Mouse (Mus musculus) lung, adult 2 months (tissue): ENCODE results near the gene Rhoa. TPM values are rescaled to one million over a fixed set of nuclear protein-coding genes. Genes with fewer than 3 reads are reported as not detected.

Experiments
- DNase-seq: peaks from one replicate; pipeline ENCODE4 v3.0.0; 2022
- H3K4me1 ChIP-seq: fragments of 200-500 bp; 2 replicates; pipeline ENCODE4 v1.6.1; 2011; ENCODE audit warnings: low read length; ENCODE audit not compliant: control insufficient read depth, insufficient read depth
- H3K4me3 ChIP-seq: fragments of 200-500 bp; replicated peaks from 2 replicates; pipeline ENCODE3; 2011; ENCODE audit warnings: low read depth, mild to moderate bottlenecking, control low read depth, low read length; ENCODE audit errors: extremely low read depth
- CTCF ChIP-seq: fragments of 200-500 bp; IDR thresholded peaks from 2 replicates; pipeline ENCODE4 v1.5.1; 2011; ENCODE audit warnings: mild to moderate bottlenecking, low read length, control low read depth; ENCODE audit not compliant: insufficient read depth
- POLR2A ChIP-seq: fragments of 200-500 bp; IDR thresholded peaks from 2 replicates; pipeline ENCODE4 v1.6.1; 2011; ENCODE audit warnings: low read depth, mild to moderate bottlenecking, control low read depth, low read length, borderline replicate concordance; ENCODE audit errors: extremely low read depth
- WGBS: fragments of 180-500 bp; shearing (Covaris S2); methylation state at CpG from one replicate; pipeline ENCODE4 v1.1.7; 2018; 5-methylcytosine and 5-hydroxymethylcytosine counted together
- polyA plus RNA-seq: library from polyadenylated mRNA; depleted of rRNA; stranded (reverse); fragments of >200 nt; gene quantifications from 2 replicates; pipeline ENCODE4 v1.2.3, GENCODE M21; 2012; rRNA removed

Gene Rhoa
- polyA plus RNA-seq, 1 experiment = 313 TPM

DNA sequence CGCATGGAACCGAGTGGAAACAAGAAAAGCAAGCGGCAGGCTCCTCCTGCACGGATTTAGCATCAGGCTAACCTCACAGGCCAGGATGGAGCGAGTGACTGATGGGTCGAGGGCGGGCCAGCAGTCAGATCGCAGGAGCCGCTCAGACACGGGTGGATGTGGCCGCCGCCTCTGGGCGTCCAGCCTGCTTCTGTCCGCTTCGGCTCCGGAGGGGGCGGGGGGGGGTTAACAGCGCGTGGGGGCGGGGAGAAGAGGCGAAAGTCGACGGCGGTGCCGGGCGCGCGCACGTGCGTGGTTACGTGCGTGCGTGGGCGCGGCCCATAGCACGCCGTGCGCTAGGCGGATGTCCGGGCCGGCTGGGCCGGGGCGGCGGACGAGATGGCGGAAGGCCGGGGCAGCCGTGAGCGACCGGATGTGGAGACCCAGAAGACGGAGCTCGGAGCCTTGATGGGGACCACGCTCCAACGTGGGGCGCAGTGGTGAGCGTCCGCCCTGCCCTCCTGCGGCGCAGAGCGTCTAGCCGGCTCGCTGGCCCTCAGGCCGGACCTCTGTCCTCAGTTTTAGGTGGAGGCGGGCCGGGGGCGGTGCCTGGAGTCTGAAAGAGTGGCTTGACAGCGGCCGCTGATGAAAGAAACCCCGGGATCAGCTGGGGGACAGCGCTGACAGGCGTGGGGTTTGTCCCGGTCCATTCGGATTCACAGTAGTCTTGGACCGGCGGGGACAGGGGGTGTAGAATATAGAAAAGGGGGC, 41.8 kb downstream of the Rhoa start, which contains the start of gene Usp4:
Gene Usp4 (plus strand): TSS at position 314 of the 750 bp plus-strand sequence.
- DNase-seq = peak; percentile 87
- under 1% methylated on average over 69 of the region's 75 CpGs for WGBS
- H3K4me3 ChIP-seq = peak within 1 kb of the TSS; percentile 94
- TF ChIP-seq CTCF (no peak), POLR2A (peak; percentile 70)
- H3K4me1 ChIP-seq = peaks cover 6% of the 10 kb centered on the region

DNA sequence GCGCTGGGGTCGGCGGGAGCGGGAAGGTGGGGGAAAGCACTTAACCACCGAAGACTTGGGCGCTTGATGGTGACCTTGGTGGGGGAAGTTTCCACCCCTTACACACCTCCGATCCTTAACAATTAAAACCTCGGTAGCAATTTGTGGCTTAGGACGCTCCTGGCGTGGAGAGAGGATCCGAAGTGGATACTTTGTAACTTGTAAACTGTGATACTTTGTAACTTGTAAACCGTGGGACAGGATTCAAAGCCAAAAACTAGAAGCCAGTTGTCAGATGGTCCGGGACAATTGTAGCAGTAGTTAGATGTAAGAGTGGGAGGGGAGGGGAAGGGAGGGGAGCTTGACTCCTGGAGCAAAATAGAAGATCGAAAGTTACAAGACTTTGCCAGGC, 42.4 kb downstream of the Rhoa start:
- Histone ChIP-seq H3K4me3 (peak overlapping the region; percentile 94), H3K4me1 (peaks cover 6% of the 10 kb centered on the region)
- TF ChIP-seq CTCF (no peak), POLR2A (no peak)
- 1% methylated on average over 14 of the region's 14 CpGs for WGBS
- no peak for DNase-seq

DNA sequence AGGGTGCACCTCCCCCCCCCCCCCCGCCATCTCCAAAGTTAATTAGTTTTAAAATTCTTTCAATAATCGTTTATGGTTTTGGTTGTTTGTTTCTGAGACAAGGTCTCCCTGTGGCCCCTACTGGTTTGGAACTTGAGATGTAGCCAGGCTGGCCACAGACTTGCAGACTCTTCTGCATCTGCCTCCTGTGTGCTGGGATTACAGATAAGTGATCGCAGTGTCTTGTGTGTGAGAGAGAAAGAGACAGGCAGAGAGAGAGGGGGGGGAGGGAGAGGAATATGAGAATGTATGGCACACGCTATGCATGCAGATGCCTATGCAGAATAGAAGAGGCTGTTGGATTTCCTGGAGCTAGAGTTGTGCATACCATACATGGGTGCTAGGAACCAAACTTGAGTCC, 43.8 kb downstream of the Rhoa start:
- TF ChIP-seq POLR2A = no peak
- TF ChIP-seq CTCF = no peak
- no peak overlapping the region for H3K4me3 ChIP-seq
- DNase-seq = no peak
- H3K4me1 ChIP-seq = peaks cover 6% of the 10 kb centered on the region
- 95% methylated on average over 4 of the region's 4 CpGs for WGBS

DNA sequence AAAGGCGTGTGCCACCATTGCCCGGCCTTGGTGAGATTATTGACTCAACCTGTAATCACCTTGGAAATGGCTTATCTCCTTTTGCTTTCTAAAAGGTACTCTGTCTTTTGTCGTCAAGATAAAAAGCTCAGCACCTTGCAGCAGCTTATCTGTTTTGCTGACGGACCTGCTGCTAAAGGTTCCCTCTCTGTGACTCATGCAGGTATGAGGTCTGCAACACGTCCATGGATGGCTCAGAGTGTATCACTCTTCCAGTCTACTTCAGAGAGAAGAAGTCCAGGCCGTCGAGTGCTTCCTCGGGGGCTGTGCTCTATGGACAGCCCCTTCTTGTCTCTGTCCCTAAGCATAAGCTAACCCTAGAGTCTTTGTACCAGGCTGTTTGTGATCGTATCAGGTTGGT, 72.3 kb downstream of the Rhoa start:
- 74% methylated on average over 9 of the region's 9 CpGs for WGBS
- no peak for DNase-seq
- Histone ChIP-seq H3K4me3 (no peak overlapping the region), H3K4me1 (no peaks in the 10 kb centered on the region)
- no peak for TF ChIP-seq POLR2A
- no peak for TF ChIP-seq CTCF

DNA sequence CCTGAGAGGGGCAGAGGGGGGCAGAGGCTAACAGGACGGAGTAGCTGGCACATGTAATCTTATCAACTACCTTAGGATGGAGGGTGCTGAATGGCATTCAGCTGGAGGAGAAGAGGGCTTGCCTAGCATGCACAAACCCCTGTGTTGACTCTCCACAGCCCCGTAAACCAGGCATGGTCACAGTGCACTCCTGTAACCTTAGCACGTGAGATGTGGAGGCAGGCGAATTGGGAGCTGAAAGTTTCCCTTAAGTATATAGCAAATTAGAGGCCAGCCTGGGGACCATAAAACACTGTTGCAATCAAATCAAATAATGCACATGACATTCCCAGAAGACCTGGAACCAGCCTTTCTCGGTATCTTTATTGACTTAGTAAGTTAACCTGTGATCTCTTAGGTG, 72.8 kb downstream of the Rhoa start:
- TF ChIP-seq POLR2A (no peak), CTCF (no peak)
- DNase-seq = no peak
- Histone ChIP-seq H3K4me1 (no peaks in the 10 kb centered on the region), H3K4me3 (no peak overlapping the region)
- WGBS = 76% methylated on average over 5 of the region's 5 CpGs

DNA sequence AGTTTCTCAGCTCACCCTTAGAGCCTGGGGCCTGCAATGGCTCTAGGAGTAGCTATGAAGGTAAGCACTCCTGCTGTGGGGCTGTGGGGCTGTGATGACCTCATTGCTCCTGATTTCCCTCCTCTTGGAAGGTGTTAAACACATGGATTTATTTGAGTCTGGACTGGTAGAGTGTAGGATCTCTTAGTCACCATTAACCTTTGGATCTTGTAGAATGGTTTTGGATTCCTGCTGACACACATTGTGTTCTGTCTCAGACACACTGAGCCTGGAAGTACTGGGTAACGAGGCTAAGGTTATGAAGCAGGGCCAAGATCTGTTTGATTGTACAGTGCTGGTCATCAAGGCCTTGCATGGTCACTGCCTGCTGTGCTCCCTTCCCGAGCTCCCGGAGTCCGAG, 73.4 kb downstream of the Rhoa start:
- Histone ChIP-seq H3K4me3 (no peak overlapping the region), H3K4me1 (no peaks in the 10 kb centered on the region)
- TF ChIP-seq CTCF (no peak), POLR2A (no peak)
- 84% methylated on average over 4 of the region's 4 CpGs for WGBS
- no peak for DNase-seq

DNA sequence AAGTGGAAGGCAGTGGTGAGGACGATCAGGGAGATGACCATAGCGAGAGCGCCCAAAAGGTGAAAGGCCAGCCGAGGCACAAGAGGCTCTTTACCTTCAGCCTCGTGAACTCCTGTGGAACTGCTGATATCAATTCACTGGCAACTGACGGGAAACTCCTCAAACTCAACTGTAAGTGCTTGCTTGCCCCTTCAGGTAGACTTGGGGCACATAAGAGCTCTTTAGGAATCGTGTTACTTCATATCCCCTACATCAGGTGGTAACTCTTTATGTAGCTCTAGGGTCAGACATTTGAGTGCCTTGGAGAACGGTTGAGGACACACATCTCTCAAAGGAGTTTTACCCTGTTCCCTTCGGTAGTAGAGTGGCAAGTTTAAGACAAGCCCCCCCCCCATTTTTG, 75.5 kb downstream of the Rhoa start:
- no peaks in the 10 kb centered on the region for H3K4me1 ChIP-seq
- no peak overlapping the region for H3K4me3 ChIP-seq
- WGBS = 70% methylated on average over 9 of the region's 9 CpGs
- DNase-seq = peak; percentile 26
- no peak for TF ChIP-seq CTCF
- TF ChIP-seq POLR2A = no peak

DNA sequence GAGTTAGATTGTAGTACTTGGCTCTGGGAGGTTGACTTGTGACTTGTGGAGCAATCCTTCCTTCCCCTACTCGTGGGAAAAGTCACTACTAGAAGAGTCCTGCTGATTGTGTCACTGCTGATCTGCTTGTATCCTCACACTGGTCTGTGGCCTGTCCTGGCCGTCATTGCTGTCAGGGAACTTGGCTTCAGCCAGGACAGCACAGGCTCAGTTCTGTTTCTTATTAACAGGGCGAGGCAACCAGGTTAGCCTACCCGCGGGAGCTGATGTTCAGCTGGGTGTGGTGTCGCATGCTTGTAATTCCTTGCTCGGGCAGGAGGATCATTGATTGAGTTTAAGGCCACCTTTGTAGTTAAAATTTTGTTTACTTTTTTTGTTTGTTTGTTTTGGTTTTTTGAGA, 79.1 kb downstream of the Rhoa start:
- TF ChIP-seq POLR2A = no peak
- TF ChIP-seq CTCF = no peak
- Histone ChIP-seq H3K4me3 (no peak overlapping the region), H3K4me1 (no peaks in the 10 kb centered on the region)
- no peak for DNase-seq
- WGBS = 58% methylated on average over 7 of the region's 7 CpGs

- no peak for DNase-seq
Measured at GRCm38 (mm10) chr9:108386816-108387215, 80.9 kb downstream of the Rhoa start.

More at GRCm38 (mm10) chr9:108386816-108387215, 80.9 kb downstream of the Rhoa start:
- 83% methylated on average over 4 of the region's 4 CpGs for WGBS
- TF ChIP-seq CTCF = no peak
- TF ChIP-seq POLR2A = no peak
- Histone ChIP-seq H3K4me3 (no peak overlapping the region), H3K4me1 (no peaks in the 10 kb centered on the region)

Other genes starting within 250 kb of the Rhoa start
- 1.5 and 2.5 TPM in 2 replicates for gene Mst1, start 225.7 kb upstream of the Rhoa start, polyA plus RNA-seq
- gene Rnf123, start 222.8 kb upstream of the Rhoa start, polyA plus RNA-seq = 78.6 and 88.0 TPM in 2 replicates
- gene Apeh, start 211.5 kb upstream of the Rhoa start, polyA plus RNA-seq = 64.7 and 74.8 TPM in 2 replicates
- 0.74 and 0.95 TPM in 2 replicates for gene Bsn, start 115.7 kb upstream of the Rhoa start, polyA plus RNA-seq
- 125 and 170 TPM in 2 replicates for gene Dag1, start 42.2 kb upstream of the Rhoa start, polyA plus RNA-seq
- gene Nicn1, start 15.7 kb upstream of the Rhoa start, polyA plus RNA-seq = 15.1 and 21.4 TPM in 2 replicates
- 7.0 and 13.3 TPM in 2 replicates for gene Amt, start 9.3 kb upstream of the Rhoa start, polyA plus RNA-seq
- gene Tcta, start within 50 bp of the Rhoa start, polyA plus RNA-seq = 64.1 and 75.8 TPM in 2 replicates
- 1,012 and 1,202 TPM in 2 replicates for gene Gpx1, start 32.8 kb downstream of the Rhoa start, polyA plus RNA-seq
- gene Usp4, start 41.7 kb downstream of the Rhoa start, polyA plus RNA-seq = 59.4 and 75.6 TPM in 2 replicates
- gene 1700102P08Rik, start 86.7 kb downstream of the Rhoa start, polyA plus RNA-seq = 0.58 and 0.66 TPM in 2 replicates
- not detected in 2 replicates for gene Ccdc36, start 122.4 kb downstream of the Rhoa start, polyA plus RNA-seq
- not detected in 2 replicates for gene BC048562, start 130.4 kb downstream of the Rhoa start, polyA plus RNA-seq
- 26.8 and 27.2 TPM in 2 replicates for gene Ccdc71, start 154.4 kb downstream of the Rhoa start, polyA plus RNA-seq
- 108 and 109 TPM in 2 replicates for gene Klhdc8b, start 155.5 kb downstream of the Rhoa start, polyA plus RNA-seq
- gene Lamb2, start 173.6 kb downstream of the Rhoa start, polyA plus RNA-seq = 189 and 231 TPM in 2 replicates
- 134 and 161 TPM in 2 replicates for gene Usp19, start 184.5 kb downstream of the Rhoa start, polyA plus RNA-seq
- gene Qars, start 201.6 kb downstream of the Rhoa start, polyA plus RNA-seq = 140 and 204 TPM in 2 replicates
- 64.4 and 76.6 TPM in 2 replicates for gene Qrich1, start 210.7 kb downstream of the Rhoa start, polyA plus RNA-seq